ENCODE assay signal across 20 mouse cellular contexts in the genomic region with DNA sequence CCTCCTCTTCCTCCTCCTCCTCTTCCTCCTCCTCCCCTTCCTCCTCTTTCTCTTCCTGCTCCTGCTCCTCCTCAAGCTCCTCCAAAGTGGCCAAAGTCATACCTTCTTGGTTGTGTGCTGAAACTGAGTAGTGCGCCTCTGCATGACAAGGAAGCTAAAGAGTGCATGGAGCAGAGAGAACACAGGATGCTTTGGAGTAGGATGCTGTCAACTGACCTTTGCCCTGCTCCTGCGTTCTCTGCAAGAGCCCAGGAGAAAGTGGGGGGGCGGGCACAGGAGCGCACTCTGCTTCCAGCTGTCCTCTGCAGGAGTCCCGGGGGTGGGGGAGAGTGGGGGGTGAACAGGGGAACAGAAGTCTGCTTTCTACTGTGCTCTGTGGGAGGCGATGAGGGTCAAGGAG.
DNase-seq lines count a peak whose midpoint lies in the region; ATAC-seq and TF ChIP-seq lines count a peak whose summit lies in the region.
"Had no signal": no experiment of that assay in that cellular context is flagged by ENCODE, and none has a peak within 500 bp of the region (broad histone marks: within the 10 kb centered on the region; RNA-seq: fewer than 3 reads in every experiment).

No protein-coding gene starts in this region.

- no peaks in the 10 kb centered on the region for H3K9me3 ChIP-seq in hindbrain, embryonic 10.5 days
- no peaks in the 10 kb centered on the region for H3K9me3 ChIP-seq in hindbrain, postnatal 0 days (ENCODE audit: low read length)
- H3K9me3 ChIP-seq in midbrain, embryonic 15.5 days: no peaks in the 10 kb centered on the region
- H3K9me3 ChIP-seq in midbrain, embryonic 16.5 days (replicated peaks; ENCODE audit: control insufficient read depth, low read length, poor library complexity, severe bottlenecking): no peaks in the 10 kb centered on the region
- H3K9me3 ChIP-seq in embryonic facial prominence, embryonic 11.5 days (replicated peaks; ENCODE audit: control insufficient read depth, low read length): no peaks in the 10 kb centered on the region
- H3K9me3 ChIP-seq in neural tube, embryonic 14.5 days (ENCODE audit: control insufficient read depth, low read length): no peaks in the 10 kb centered on the region
- H3K9me3 ChIP-seq: embryonic facial prominence, embryonic 15.5 days; heart, embryonic 12.5 days; intestine, embryonic 15.5 days; limb, embryonic 15.5 days had no signal

- no peak for TF ChIP-seq CTCF in hindbrain, postnatal 0 days (IDR thresholded peaks at IDR 0.05; ENCODE audit: low read depth)

- peaks cover 39% of the 10 kb centered on the region for H3K4me1 ChIP-seq in hindbrain, embryonic 10.5 days (replicated peaks)
- H3K4me1 ChIP-seq in hindbrain, postnatal 0 days (ENCODE audit: insufficient read depth, low read length): peaks cover 6% of the 10 kb centered on the region; the same call in 1 of the 2 replicates
- H3K4me1 ChIP-seq in midbrain, embryonic 15.5 days: peaks cover 23% of the 10 kb centered on the region
- H3K4me1 ChIP-seq in midbrain, embryonic 16.5 days (ENCODE audit: control insufficient read depth, insufficient read depth, low read length): peaks cover 21% of the 10 kb centered on the region
- no peaks in the 10 kb centered on the region for H3K4me1 ChIP-seq in embryonic facial prominence, embryonic 11.5 days (ENCODE audit: control insufficient read depth, insufficient read depth, low read length)
- peaks cover 24% of the 10 kb centered on the region for H3K4me1 ChIP-seq in neural tube, embryonic 14.5 days (ENCODE audit: control insufficient read depth, insufficient read depth, low read length)
- H3K4me1 ChIP-seq: intestine, embryonic 15.5 days had no signal

- no peak overlapping the region for H3K9ac ChIP-seq in hindbrain, postnatal 0 days (replicated peaks; ENCODE audit: low read length)
- H3K9ac ChIP-seq in midbrain, embryonic 15.5 days: no peak overlapping the region
- no peak overlapping the region for H3K9ac ChIP-seq in midbrain, embryonic 16.5 days (ENCODE audit: low read depth, low read length)
- H3K9ac ChIP-seq in embryonic facial prominence, embryonic 11.5 days (replicated peaks; ENCODE audit: low read length): no peak overlapping the region
- H3K9ac ChIP-seq in neural tube, embryonic 14.5 days (replicated peaks; ENCODE audit: low read depth, low read length): no peak overlapping the region
- H3K9ac ChIP-seq: embryonic facial prominence, embryonic 15.5 days; heart, embryonic 12.5 days; intestine, embryonic 15.5 days; limb, embryonic 15.5 days; liver, postnatal 0 days had no signal

- peak; percentile 40 for DNase-seq in hindbrain, embryonic 10.5 days (ENCODE audit: low spot score)
- DNase-seq in hindbrain, postnatal 0 days (ENCODE audit: low spot score): no peak
- peak; percentile 22 for DNase-seq in embryonic facial prominence, embryonic 11.5 days (ENCODE audit: low spot score)
- DNase-seq in cerebellum, adult 11 months: no peak
- no peak for DNase-seq in cerebellum, postnatal 36 days
- DNase-seq: adrenal gland, postnatal 25 days; cerebellum, adult 11-12 months; cerebellum, postnatal 25 days; gastrocnemius, adult 2 months; liver, postnatal 0 days; lung, postnatal 10 days; right cerebral cortex, adult 18-20 months had no signal

- ATAC-seq in hindbrain, postnatal 0 days: no peak
- ATAC-seq in midbrain, embryonic 15.5 days (replicated peaks): no peak
- no peak for ATAC-seq in midbrain, embryonic 16.5 days
- ATAC-seq in embryonic facial prominence, embryonic 11.5 days (replicated peaks; ENCODE audit: insufficient number of reproducible peaks, low FRiP score, low TSS enrichment, low read depth): no peak
- ATAC-seq in neural tube, embryonic 14.5 days (ENCODE audit: low read depth): no peak
- ATAC-seq: intestine, embryonic 15.5 days; liver, postnatal 0 days had no signal

- H3K4me2 ChIP-seq in hindbrain, postnatal 0 days (ENCODE audit: low read depth, low read length): no peak overlapping the region
- no peak overlapping the region for H3K4me2 ChIP-seq in midbrain, embryonic 15.5 days
- no peak overlapping the region for H3K4me2 ChIP-seq in midbrain, embryonic 16.5 days (ENCODE audit: low read length)
- no peak overlapping the region for H3K4me2 ChIP-seq in embryonic facial prominence, embryonic 11.5 days (ENCODE audit: low read depth, low read length)
- no peak overlapping the region for H3K4me2 ChIP-seq in neural tube, embryonic 14.5 days (ENCODE audit: low read depth, low read length)
- H3K4me2 ChIP-seq: embryonic facial prominence, embryonic 15.5 days; heart, embryonic 12.5 days; intestine, embryonic 15.5 days; limb, embryonic 15.5 days had no signal

- no peaks in the 10 kb centered on the region for H3K36me3 ChIP-seq in hindbrain, embryonic 10.5 days
- H3K36me3 ChIP-seq in hindbrain, postnatal 0 days (ENCODE audit: insufficient read depth, low read length): no peaks in the 10 kb centered on the region
- H3K36me3 ChIP-seq in midbrain, embryonic 15.5 days (replicated peaks): no peaks in the 10 kb centered on the region
- no peaks in the 10 kb centered on the region for H3K36me3 ChIP-seq in midbrain, embryonic 16.5 days (ENCODE audit: control insufficient read depth, insufficient read depth, low read length)
- no peaks in the 10 kb centered on the region for H3K36me3 ChIP-seq in embryonic facial prominence, embryonic 11.5 days (replicated peaks; ENCODE audit: control insufficient read depth, insufficient read depth, low read depth, low read length)
- H3K36me3 ChIP-seq in neural tube, embryonic 14.5 days (ENCODE audit: control insufficient read depth, insufficient read depth, low read length): no peaks in the 10 kb centered on the region
- H3K36me3 ChIP-seq: embryonic facial prominence, embryonic 15.5 days; heart, embryonic 12.5 days; intestine, embryonic 15.5 days; limb, embryonic 15.5 days had no signal

- no peaks in the 10 kb centered on the region for H3K27me3 ChIP-seq in hindbrain, embryonic 10.5 days (ENCODE audit: insufficient read depth, poor library complexity, severe bottlenecking)
- no peaks in the 10 kb centered on the region for H3K27me3 ChIP-seq in hindbrain, postnatal 0 days (ENCODE audit: insufficient read depth, low read length)
- H3K27me3 ChIP-seq in midbrain, embryonic 15.5 days (replicated peaks): no peaks in the 10 kb centered on the region
- H3K27me3 ChIP-seq in midbrain, embryonic 16.5 days (ENCODE audit: control insufficient read depth, insufficient read depth, low read depth, low read length): no peaks in the 10 kb centered on the region
- no peaks in the 10 kb centered on the region for H3K27me3 ChIP-seq in embryonic facial prominence, embryonic 11.5 days (ENCODE audit: control insufficient read depth, insufficient read depth, low read length)
- H3K27me3 ChIP-seq in neural tube, embryonic 14.5 days (ENCODE audit: control insufficient read depth, insufficient read depth, low read length): no peaks in the 10 kb centered on the region
- H3K27me3 ChIP-seq: CH12.LX; embryonic facial prominence, embryonic 15.5 days; heart, embryonic 12.5 days; intestine, embryonic 15.5 days; limb, embryonic 15.5 days had no signal

- H3K27ac ChIP-seq in hindbrain, embryonic 10.5 days: peak overlapping the region; percentile 40
- H3K27ac ChIP-seq in hindbrain, postnatal 0 days: no peak overlapping the region
- 0 out of 2 replicates have a peak overlapping the region, but pooled peaks have one; percentile 14 for H3K27ac ChIP-seq in midbrain, embryonic 15.5 days
- no peak overlapping the region for H3K27ac ChIP-seq in midbrain, embryonic 16.5 days (ENCODE audit: low read length)
- H3K27ac ChIP-seq in embryonic facial prominence, embryonic 11.5 days (replicated peaks; ENCODE audit: low read depth, low read length): no peak overlapping the region
- peak overlapping the region; percentile 28; the same call in 1 of the 2 replicates for H3K27ac ChIP-seq in neural tube, embryonic 14.5 days (ENCODE audit: low read depth, low read length)
- H3K27ac ChIP-seq: embryonic facial prominence, embryonic 15.5 days; gastrocnemius, adult 2 months; intestine, embryonic 15.5 days; limb, embryonic 15.5 days had no signal

- H3K4me3 ChIP-seq in hindbrain, embryonic 10.5 days: no peak overlapping the region
- H3K4me3 ChIP-seq in hindbrain, postnatal 0 days (ENCODE audit: low read length): no peak overlapping the region
- H3K4me3 ChIP-seq in midbrain, embryonic 15.5 days: no peak overlapping the region
- H3K4me3 ChIP-seq in midbrain, embryonic 16.5 days (ENCODE audit: low read depth, low read length): no peak overlapping the region
- H3K4me3 ChIP-seq in embryonic facial prominence, embryonic 11.5 days (ENCODE audit: low read depth, low read length): no peak overlapping the region
- H3K4me3 ChIP-seq in neural tube, embryonic 14.5 days (ENCODE audit: low read depth, low read length): no peak overlapping the region
- H3K4me3 ChIP-seq: embryonic facial prominence, embryonic 15.5 days; gastrocnemius, adult 2 months; heart, embryonic 12.5 days; intestine, embryonic 15.5 days; limb, embryonic 15.5 days had no signal

- WGBS in hindbrain, embryonic 10.5 days: 17% methylated on average over 6 of the region's 6 CpGs
- 33% methylated on average over 6 of the region's 6 CpGs for WGBS in hindbrain, postnatal 0 days
- WGBS in midbrain, embryonic 15.5 days: 35% methylated on average over 6 of the region's 6 CpGs
- WGBS in midbrain, embryonic 16.5 days: 26% methylated on average over 6 of the region's 6 CpGs
- 13% methylated on average over 6 of the region's 6 CpGs for WGBS in embryonic facial prominence, embryonic 11.5 days
- 34% methylated on average over 6 of the region's 6 CpGs for WGBS in neural tube, embryonic 14.5 days

Comparison
In these comparisons a context has a peak if more than half of its experiments do, and no peak if none do; other contexts are left out.
1. DNase-seq: peak in hindbrain, embryonic 10.5 days (single experiment) and embryonic facial prominence, embryonic 11.5 days (single experiment); none in hindbrain, postnatal 0 days (single experiment), cerebellum, adult 11 months (single experiment) and cerebellum, postnatal 36 days (0 of 2).
2. H3K27ac ChIP-seq: peak in hindbrain, embryonic 10.5 days (single experiment), midbrain, embryonic 15.5 days (single experiment) and neural tube, embryonic 14.5 days (single experiment); none in hindbrain, postnatal 0 days (single experiment), midbrain, embryonic 16.5 days (single experiment) and embryonic facial prominence, embryonic 11.5 days (single experiment).